Mouse (Mus musculus) 3134 (cell line): ENCODE data around the gene Fdps.

Experiments used
- DNase-seq: peaks from one replicate; pipeline ENCODE4 v3.0.0-alpha.2; 2011; ENCODE audit warnings: low spot score; ENCODE audit not compliant: insufficient read length; ENCODE audit errors: extremely low read depth

Fdps gene

DNA sequence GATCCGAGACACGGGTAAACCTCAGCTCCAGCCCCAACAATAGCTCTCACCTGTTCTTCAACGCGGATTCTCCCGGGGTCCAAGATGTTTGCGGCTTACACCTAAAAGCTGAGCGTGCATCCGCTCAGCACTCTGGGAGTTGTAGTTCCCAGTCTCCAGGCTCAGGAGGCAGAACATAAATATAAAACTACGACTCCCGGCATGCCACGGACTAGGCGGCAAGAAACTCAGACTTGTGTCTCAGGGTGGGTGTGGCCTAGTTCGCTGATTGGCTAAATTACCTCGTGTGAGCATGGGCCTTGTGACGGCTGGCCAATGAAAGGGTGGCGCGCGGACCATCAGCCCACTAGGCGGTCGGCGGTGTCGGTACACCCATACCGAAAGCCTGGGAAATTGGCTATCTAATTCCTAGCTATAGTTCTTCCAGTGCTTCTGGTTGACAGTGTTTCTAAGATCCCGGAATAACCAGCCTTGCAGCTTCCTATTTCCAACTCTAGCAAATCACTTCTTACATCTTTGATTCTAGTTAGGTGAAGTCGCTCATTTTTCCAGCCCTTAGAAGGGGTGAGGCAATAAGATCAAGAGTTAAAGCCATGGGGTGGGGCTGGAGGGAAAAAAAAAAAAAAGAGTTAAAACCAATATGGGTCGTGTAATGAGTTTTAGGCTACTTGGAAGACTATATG is at the start of gene Fdps:
TSS of gene Fdps (minus strand) at position 148 of the 683 bp plus-strand sequence.
- DNase-seq: peak; percentile 93

DNA sequence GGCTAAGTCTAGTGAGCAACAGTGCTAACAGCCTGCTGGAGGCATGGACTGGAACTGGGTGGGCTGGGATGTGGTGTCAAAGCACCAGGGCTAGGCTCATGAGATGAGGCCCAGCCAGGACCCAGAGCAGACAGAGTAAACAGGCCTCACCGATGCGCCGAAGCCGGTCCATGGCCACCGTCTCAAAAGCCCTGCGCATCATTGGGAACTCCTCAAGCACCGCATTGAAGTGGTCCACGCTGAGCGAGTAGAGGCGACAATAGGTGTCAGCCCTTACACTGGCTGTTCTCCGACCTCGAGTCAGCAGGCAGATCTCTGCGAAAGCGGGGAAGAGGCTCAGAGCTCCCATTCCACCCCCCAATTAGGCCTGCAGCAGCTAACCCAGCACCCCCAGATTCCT is 46.8 kb upstream of the Fdps start:
- DNase-seq: no peak

DNA sequence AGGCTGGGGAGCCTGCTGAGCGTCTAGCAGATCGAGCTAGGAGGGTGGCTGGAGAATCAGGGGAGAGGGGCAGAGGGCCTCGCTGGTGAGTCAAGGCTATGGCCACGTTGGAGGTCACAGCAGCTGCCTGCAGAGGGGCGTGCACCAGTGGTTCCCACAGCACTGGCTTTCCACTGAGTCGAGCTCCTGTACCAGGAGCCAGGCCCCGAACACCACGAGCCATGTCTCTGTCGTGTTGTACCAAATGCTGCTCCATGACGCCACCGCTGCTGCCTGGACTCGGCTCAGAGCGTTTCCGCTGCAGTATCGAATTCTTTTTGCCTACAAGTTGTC is 46.2 kb upstream of the Fdps start:
- DNase-seq: no peak

DNA sequence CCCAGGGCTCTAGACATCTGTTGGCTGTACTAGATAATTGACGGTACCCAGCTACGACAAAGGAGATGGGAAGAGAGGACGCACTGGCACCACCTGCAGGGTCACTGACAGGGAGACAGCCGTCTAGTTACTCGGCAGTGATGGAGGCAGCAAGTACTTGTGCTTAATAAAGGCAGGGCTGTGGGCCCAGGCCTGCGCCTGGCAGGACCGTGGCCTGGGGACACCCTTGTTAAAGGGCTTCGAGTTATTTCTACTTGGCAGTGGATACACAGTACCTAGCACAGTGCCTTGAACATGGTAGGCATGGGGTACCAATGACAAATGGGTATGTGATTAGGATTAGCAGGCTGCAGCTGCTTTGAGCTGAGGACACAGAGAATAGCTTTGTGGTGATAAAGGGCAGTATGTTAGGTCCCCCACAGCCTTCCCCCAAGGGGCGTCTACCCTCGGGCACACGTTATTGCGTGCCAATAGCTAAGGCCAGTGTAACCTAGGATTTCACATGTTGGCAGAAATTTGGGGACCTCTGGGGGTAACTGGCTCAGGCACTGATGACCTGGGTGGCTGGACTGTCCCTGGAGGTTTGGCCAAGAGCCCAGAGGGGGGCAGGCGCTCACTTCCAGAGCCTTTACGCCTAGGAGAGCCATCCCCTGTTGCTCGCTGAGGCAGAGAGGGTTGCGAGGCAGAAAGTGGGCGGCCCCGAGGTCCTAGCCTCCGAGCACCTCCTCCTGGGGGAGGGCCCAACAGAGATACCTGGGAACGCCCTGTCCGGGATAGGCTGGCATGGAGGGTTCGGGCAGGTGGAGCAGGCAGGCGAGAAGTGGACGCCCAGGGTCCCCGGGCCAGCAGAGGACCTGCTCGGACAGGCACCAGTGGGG is 45.6 kb upstream of the Fdps start:
- DNase-seq: no peak

GRCm38 (mm10) chr3:89145566-89145965 is 43.8 kb upstream of the Fdps start:
- DNase-seq: no peak

- DNase-seq: no peak
Observed at GRCm38 (mm10) chr3:89144821-89145220, 43.1 kb upstream of the Fdps start.

GRCm38 (mm10) chr3:89136365-89136764 is 34.6 kb upstream of the Fdps start:
- no peak for DNase-seq

DNA sequence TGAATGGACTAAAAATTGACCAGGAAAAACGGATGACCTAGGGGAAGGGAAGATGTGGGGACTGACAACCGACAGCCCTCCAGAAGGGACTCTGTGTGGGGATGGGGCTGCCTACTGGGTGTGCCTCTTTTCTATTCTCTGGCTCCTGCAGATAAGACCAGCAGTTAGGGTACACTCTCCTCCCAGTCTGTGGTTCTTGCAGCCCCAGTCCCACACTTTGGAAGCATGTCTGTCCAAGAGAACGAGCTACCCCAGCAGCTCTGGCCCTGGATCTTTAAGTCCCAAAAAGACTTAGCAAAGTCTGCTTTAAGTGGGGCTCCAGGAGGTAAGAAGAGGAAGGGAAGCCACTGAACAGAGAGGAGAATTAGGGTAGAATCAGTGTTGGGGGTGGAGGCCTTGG is 34.2 kb upstream of the Fdps start, which contains the start of gene Pklr:
TSS of gene Pklr (plus strand) at position 185 of the 400 bp plus-strand sequence.
- no peak for DNase-seq

DNA sequence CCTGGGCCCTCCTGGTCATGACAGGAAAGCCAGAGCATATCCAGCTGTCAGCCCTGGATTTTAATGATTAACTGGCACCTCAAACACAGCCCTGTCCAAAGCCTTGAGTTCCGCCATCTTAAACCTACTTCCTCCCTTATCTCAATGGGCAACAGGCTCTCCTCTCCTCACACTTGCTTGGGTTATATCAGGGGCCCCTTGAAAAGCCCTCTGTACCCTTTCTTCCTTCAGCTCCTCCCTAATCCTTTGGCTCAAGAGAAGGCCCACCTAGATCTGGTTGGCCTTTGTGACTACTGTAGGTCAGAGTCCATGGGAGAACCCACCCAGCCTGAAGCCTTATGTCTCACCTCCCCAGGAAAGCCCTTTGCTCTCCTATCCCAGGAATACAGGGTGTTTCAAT is 32.0 kb upstream of the Fdps start:
- no peak for DNase-seq

DNA sequence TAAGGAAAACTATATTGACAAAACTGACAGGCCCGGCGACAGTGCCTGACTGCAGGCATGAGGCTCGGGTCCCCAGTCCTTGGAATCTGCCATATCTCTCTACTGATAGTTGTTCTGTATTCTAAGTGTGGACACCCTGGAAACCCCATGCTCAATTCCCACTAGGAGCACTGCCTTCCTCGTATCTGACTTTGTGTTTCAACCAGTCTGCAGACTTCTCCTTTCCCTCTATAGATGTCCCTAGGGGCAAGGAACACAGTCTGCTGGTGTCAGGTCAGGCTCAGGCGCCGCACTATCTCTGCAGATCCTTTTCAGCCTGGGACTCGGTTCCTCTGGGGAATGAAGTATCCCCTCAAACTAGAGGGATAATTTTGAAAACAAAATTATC is 31.3 kb upstream of the Fdps start:
- DNase-seq: no peak

DNA sequence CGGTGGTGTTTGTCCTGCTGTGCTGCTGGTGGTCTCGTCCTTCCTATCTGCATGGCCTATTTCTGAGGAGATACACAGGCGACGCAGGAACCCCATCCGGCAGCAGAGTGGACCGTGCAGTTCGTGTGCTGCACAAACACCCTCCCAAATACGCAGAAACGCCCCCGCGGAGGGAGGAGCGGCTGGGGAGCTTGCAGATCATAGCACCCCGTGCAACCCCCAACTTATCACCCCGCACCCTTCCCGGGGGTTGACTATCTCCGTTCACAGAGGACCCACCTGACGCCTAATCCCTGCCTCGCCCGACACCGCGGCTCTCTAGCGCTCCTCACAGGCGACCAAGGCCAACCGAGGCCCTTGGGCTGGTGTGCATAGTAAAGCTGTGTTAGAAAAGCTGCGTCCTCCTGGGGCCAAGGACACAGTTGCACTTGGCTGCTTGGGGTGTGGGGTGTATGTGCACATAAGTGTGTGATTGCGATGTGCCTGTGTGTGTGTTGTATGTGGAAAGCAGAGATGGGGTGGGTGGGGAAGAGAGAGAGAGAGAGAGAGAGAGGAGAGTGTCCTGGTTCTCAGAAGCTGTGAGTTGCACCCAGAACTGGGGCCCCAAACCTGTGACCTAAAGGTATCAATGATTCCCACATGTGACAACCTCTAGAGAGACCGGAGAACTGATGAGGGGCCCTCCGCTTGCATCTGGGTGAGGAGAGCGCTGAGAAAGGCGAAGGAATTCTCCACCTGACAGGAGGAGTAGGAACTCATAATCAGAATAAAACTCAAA is 30.7 kb upstream of the Fdps start:
- no peak for DNase-seq

GRCm38 (mm10) chr3:89131816-89132215 is 30.1 kb upstream of the Fdps start:
- no peak for DNase-seq

DNA sequence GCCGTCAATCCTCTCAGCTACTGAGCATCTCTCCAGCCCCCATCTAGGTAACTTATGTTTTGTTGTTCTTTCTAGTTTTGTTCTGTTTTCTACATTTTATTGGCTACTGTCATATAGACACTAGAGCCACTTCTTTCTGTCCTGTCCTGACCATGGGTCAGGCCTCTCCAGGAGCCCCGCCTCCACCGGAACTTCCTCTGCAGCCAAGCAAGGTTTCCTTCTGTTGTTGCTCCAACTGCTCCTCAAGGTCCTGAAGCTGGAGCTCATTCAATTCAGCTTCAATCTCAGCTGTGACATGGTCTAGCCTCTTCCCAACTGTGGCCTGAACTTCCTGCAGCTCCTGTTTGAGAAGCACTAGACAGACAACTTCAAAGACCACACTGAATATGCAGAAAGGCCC is 28.1 kb upstream of the Fdps start:
- DNase-seq: no peak

DNA sequence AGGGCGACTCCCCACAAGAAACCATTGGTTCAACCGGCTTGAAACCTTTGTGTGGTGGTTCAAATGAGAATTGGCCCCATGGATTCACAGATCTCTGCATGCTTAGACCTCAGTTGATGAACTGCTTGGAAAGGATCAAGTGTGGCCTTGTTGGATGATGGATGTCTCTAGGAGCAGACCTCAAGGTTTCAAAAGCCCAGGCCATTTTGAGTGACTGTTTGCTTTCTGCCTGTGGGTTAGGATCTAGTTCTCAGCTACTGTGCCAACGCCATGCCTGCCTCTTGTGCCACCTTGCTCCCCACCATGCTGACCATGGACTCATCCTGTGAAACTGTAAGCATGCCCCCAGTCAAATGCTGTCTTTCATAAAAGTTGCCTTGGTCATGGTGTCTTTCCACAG is 24.2 kb upstream of the Fdps start:
- no peak for DNase-seq

GRCm38 (mm10) chr3:89124241-89124640 is 22.5 kb upstream of the Fdps start:
- DNase-seq: no peak

GRCm38 (mm10) chr3:89123313-89123712 is 21.6 kb upstream of the Fdps start:
- DNase-seq: peak; percentile 32

DNA sequence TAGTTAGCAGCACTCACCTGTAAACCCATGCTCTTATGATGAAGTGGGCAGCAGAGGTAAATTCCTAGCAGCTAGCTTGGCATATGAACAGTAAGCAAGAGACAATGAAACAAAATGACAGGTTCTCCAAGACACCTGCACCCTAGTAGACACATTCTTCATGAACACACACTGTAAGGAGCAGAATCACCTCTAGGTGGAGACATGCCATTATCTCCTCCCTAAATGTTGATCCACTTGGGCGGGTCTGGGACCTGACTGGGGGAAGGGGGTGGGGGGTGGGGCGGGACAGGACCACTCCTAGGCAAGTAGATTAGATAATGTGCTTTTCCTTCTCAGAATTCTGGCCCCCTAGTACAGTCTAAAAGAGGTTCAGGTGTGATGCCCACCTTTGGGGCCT is 13.8 kb upstream of the Fdps start:
- no peak for DNase-seq

DNA sequence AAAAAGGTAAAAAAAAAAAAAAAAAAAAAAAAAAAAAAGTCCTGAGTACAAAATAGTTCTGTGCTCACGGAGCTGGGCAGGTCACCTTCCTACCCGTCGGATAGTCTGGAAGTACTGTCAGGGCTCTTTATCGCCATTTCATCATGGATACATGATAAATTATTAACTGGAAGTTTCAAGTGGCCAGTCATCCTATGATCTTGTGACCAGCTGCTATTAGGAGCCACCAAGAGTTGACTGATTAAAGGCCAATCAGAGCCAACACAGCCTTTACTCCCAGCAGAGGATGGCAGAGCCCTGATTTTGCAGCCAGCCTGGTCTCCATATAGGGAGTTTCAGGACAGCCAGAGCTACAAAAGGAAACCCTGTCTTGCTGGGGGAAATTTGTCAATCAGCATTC is 11.3 kb upstream of the Fdps start:
- no peak for DNase-seq

- DNase-seq: no peak
Observed at GRCm38 (mm10) chr3:89108146-89108545, 6.4 kb upstream of the Fdps start.

DNA sequence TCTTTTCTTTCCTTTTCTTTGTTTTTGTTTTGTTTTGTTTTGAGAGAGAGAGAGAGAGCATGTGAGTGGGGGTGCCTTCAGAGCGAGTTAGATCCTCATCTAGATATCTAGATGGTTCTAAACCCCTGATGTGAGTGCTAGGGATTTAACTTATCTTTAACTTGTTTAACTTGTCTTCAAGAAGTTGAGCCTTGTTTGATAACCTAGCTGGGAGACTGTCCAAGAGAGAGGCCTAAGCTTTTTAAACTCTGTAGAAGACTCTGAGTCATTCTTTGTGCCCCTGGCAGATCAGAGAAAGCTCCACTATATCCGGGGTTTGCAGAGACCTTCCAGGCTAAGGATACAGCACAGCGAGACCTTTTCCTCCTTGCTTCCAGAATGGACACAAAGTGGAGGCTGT is 5.8 kb upstream of the Fdps start:
- no peak for DNase-seq

- DNase-seq: no peak
Observed at GRCm38 (mm10) chr3:89106881-89107280, 5.1 kb upstream of the Fdps start.

- no peak for DNase-seq
Observed at GRCm38 (mm10) chr3:89103291-89103595, 1.5 kb upstream of the Fdps start.
